Mouse (Mus musculus) layer of hippocampus, adult 9-11 months (tissue): Measurements from ENCODE around the gene Rab11b.

Experiments used
- DNase-seq: peaks from one replicate; pipeline ENCODE4 v3.0.0; 2022

The Rab11b gene

DNA sequence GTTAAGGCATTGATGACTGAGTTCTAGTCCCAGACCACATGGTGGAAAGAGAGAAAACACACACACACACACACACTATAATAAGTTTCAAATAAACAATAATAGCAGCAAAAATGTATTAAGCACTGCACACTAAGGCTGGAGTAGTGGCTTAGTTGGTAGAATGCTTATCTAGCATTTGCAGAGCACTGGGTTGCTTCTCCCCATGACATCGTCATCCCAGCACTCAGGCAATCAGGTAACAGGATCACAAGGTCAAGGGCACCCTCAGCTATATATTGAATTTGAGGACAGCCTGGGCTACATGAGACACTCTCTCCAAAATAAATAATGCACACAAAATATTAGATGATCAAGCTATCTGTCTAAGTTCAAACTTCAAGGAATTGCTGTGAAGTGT is 45.6 kb downstream of the Rab11b start:
- DNase-seq = no peak

DNA sequence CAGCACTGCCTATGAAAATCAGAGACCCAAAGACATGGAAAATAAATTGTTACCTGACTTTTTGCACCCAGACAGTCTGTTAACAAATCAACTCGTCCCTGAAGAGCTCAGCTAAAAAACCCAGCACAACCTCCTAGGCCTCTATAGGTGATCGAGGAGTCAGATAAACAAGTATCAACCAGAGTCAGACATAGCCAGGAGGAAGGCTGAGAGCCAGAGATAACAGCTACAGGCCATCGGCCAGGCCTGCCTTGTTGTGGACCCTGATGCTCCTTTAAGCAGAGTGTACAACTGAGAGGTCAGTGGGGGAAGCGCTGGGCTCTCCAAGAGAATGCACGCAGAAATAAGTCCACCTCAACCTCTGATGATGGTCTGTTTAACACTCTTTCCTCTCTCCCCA is 47.1 kb downstream of the Rab11b start:
- no peak for DNase-seq

DNA sequence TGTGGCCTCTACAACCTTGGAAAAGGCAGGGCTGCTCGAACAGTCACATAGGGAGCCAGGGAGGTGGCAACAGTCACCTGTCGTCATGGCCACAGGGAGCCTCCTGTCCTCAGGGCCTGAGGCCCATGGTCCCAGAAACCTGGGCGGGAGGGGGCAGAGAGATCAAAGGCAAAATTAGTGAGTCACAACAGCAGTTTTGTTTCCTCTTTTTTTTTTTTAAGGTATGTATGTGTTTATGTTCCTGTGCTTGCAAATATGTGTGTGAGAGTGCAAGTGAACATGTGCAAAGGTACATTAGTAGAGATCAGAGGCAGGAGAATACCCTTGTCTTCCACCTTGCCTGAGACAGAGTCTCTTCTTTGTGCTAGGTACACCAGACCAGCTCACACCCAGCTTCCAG is 50.5 kb downstream of the Rab11b start:
- DNase-seq = no peak

DNA sequence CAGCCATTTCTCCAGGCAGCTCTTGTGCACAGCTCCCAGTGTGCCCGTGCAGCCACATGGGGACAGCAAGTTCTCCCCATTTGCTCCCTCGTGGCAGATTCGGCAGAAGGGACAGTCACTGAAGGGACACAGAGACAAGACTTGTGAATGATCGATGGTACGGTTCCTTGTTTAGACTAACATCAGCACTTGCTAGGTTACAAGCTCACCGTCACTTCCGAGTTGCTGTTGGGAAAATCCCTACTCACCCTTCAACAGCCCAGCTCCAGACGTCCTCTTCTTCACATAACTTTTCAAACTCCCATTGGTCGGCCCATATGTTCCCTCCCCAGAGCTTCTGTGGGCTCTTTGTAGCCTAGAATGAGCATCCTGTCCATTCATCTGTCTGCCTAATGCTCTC is 57.2 kb downstream of the Rab11b start:
- DNase-seq = no peak

DNA sequence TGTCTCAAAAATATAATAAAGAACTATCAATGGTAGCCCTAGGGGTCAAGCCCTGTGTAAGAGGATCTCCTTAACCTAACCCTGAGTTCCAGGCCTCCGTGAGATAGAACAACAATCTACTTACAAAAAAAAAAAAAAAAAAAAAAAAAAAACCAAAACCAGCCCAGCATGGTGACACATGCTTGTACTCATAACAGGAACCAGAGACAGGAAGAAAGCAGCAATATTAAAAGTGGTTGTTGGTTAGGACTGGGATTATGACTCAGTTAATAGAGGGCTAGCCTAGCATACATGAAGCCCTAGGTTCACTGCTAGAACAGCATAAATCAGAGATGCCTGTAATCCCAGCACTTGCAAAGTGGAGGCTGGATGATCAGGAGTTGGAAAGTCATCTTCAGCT is 58.2 kb downstream of the Rab11b start:
- no peak for DNase-seq

DNA sequence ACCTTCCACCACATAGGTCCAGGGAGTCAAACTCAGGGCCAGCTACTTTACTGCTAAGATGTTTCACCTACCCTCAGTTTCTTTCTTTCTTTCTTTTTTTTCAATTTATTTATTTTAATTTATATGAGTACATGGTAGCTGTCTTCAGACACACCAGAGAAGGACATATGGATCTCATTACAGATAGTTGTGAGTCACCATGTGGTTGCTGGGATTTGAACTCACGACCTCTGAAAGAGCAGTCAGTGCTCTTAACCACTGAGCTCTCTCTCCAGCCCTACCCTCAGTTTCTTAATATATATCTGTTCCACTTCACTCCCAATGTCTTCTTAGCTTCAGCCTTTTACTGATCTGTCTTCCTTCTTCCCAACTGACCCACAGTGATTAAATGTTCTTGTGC is 64.9 kb downstream of the Rab11b start:
- no peak for DNase-seq
